Comparison of ENCODE assay signal across 28 mouse cellular contexts in genomic region chr16:23784021-23784897, GRCm38 (mm10).
DNase-seq lines count a peak whose midpoint lies in the region; ATAC-seq and TF ChIP-seq lines count a peak whose summit lies in the region.
"Had no signal": no experiment of that assay in that cellular context is flagged by ENCODE, and none has a peak within 500 bp of the region (broad histone marks: within the 10 kb centered on the region; RNA-seq: fewer than 3 reads in every experiment).

No protein-coding gene starts in this region.

- DNase-seq in forebrain, embryonic 14.5 days (ENCODE audit: low spot score): peak; percentile 29
- no peak for DNase-seq in forebrain, embryonic 10.5 days (ENCODE audit: extremely low spot score, low spot score)
- DNase-seq in lung, embryonic 14.5 days: peak; percentile 78
- no peak for DNase-seq in lung, postnatal 14 days
- DNase-seq in adrenal gland, adult 8-10 months: peak; percentile 32
- DNase-seq in adrenal gland, postnatal 25 days: peak; percentile 18
- DNase-seq: cerebellum, adult 8-10 months; embryo, embryonic 11 days; gastrocnemius, postnatal 14 days; kidney, adult 2 months; kidney, postnatal 14 days; midbrain, embryonic 14.5 days; right cerebral cortex, postnatal 4 days; thymus, adult 18-20 months; thymus, postnatal 25 days had no signal

- no peak overlapping the region for H3K4me2 ChIP-seq in forebrain, embryonic 14.5 days (ENCODE audit: low read length)
- H3K4me2 ChIP-seq in lung, embryonic 14.5 days: no peak overlapping the region
- no peak overlapping the region for H3K4me2 ChIP-seq in midbrain, embryonic 13.5 days (replicated peaks)
- H3K4me2 ChIP-seq: forebrain, embryonic 12.5 days; heart, embryonic 15.5 days; hindbrain, embryonic 12.5 days; intestine, embryonic 15.5 days; limb, embryonic 13.5 days; liver, embryonic 11.5 days had no signal

- H3K9ac ChIP-seq in forebrain, embryonic 14.5 days (ENCODE audit: low read length): no peak overlapping the region
- H3K9ac ChIP-seq in lung, embryonic 14.5 days: no peak overlapping the region
- no peak overlapping the region for H3K9ac ChIP-seq in midbrain, embryonic 13.5 days (replicated peaks)
- H3K9ac ChIP-seq: forebrain, embryonic 12.5 days; heart, embryonic 15.5 days; hindbrain, embryonic 12.5 days; intestine, embryonic 15.5 days; limb, embryonic 13.5 days had no signal

- no peak for ATAC-seq in forebrain, embryonic 14.5 days
- peak; percentile 54; the same call in 1 of the 2 replicates for ATAC-seq in lung, embryonic 14.5 days (ENCODE audit: insufficient read depth)
- no peak for ATAC-seq in midbrain, embryonic 13.5 days
- ATAC-seq: CD4-positive, CD25-positive, alpha-beta regulatory T cell, adult 4 months; hindbrain, postnatal 0 days; intestine, embryonic 15.5 days had no signal

- no peaks in the 10 kb centered on the region for H3K36me3 ChIP-seq in forebrain, embryonic 14.5 days (ENCODE audit: control insufficient read depth, insufficient read depth, low read length)
- H3K36me3 ChIP-seq in forebrain, embryonic 10.5 days (replicated peaks): no peaks in the 10 kb centered on the region
- H3K36me3 ChIP-seq in lung, embryonic 14.5 days (ENCODE audit: insufficient read depth): no peaks in the 10 kb centered on the region
- no peaks in the 10 kb centered on the region for H3K36me3 ChIP-seq in midbrain, embryonic 13.5 days
- H3K36me3 ChIP-seq: forebrain, embryonic 12.5 days; heart, embryonic 10.5 days; heart, embryonic 15.5 days; hindbrain, embryonic 12.5 days; intestine, embryonic 15.5 days; limb, embryonic 13.5 days had no signal

- H3K9me3 ChIP-seq in forebrain, embryonic 14.5 days (replicated peaks; ENCODE audit: control insufficient read depth, low read length): no peaks in the 10 kb centered on the region
- no peaks in the 10 kb centered on the region for H3K9me3 ChIP-seq in forebrain, embryonic 10.5 days
- no peaks in the 10 kb centered on the region for H3K9me3 ChIP-seq in lung, embryonic 14.5 days (ENCODE audit: low read depth, low read length)
- no peaks in the 10 kb centered on the region for H3K9me3 ChIP-seq in midbrain, embryonic 13.5 days
- H3K9me3 ChIP-seq: forebrain, embryonic 12.5 days; heart, embryonic 10.5 days; heart, embryonic 15.5 days; hindbrain, embryonic 12.5 days; intestine, embryonic 15.5 days; limb, embryonic 13.5 days had no signal

- H3K27ac ChIP-seq in forebrain, embryonic 14.5 days (ENCODE audit: low read depth, low read length): no peak overlapping the region
- H3K27ac ChIP-seq in forebrain, embryonic 10.5 days: no peak overlapping the region
- 0 out of 2 replicates have a peak overlapping the region, but pooled peaks have one; percentile 20 for H3K27ac ChIP-seq in lung, embryonic 14.5 days (ENCODE audit: low read depth)
- no peak overlapping the region for H3K27ac ChIP-seq in midbrain, embryonic 13.5 days
- H3K27ac ChIP-seq: forebrain, embryonic 12.5 days; heart, embryonic 10.5 days; heart, embryonic 15.5 days; hindbrain, embryonic 12.5 days; hindbrain, postnatal 0 days; intestine, embryonic 15.5 days; limb, embryonic 13.5 days; macrophage; stomach, postnatal 0 days had no signal

- H3K27me3 ChIP-seq in forebrain, embryonic 14.5 days (replicated peaks; ENCODE audit: control insufficient read depth, insufficient read depth, low read length): no peaks in the 10 kb centered on the region
- no peaks in the 10 kb centered on the region for H3K27me3 ChIP-seq in forebrain, embryonic 10.5 days (ENCODE audit: poor library complexity, severe bottlenecking)
- H3K27me3 ChIP-seq in lung, embryonic 14.5 days (ENCODE audit: insufficient read depth, low read length): no peaks in the 10 kb centered on the region
- H3K27me3 ChIP-seq in midbrain, embryonic 13.5 days: no peaks in the 10 kb centered on the region
- H3K27me3 ChIP-seq: forebrain, embryonic 12.5 days; heart, embryonic 15.5 days; hindbrain, embryonic 12.5 days; intestine, embryonic 15.5 days; limb, embryonic 13.5 days had no signal

- WGBS in forebrain, embryonic 14.5 days: 71% methylated on average over 6 of the region's 6 CpGs
- 87% methylated on average over 6 of the region's 6 CpGs for WGBS in forebrain, embryonic 10.5 days
- WGBS in lung, embryonic 14.5 days: 28% methylated on average over 6 of the region's 6 CpGs
- WGBS in midbrain, embryonic 13.5 days: 86% methylated on average over 6 of the region's 6 CpGs

- TF ChIP-seq CTCF in lung, embryonic 14.5 days (IDR thresholded peaks at IDR 0.05; ENCODE audit: low read depth): no peak

- no peak overlapping the region for H3K4me3 ChIP-seq in forebrain, embryonic 14.5 days (ENCODE audit: low read depth, low read length)
- H3K4me3 ChIP-seq in forebrain, embryonic 10.5 days: no peak overlapping the region
- no peak overlapping the region for H3K4me3 ChIP-seq in lung, embryonic 14.5 days (ENCODE audit: low read depth, low read length)
- H3K4me3 ChIP-seq in midbrain, embryonic 13.5 days (replicated peaks): no peak overlapping the region
- H3K4me3 ChIP-seq: erythroblast, embryonic 14.5 days; forebrain, embryonic 12.5 days; heart, embryonic 10.5 days; heart, embryonic 15.5 days; hindbrain, embryonic 12.5 days; intestine, embryonic 15.5 days; limb, embryonic 13.5 days had no signal

- no peaks in the 10 kb centered on the region for H3K4me1 ChIP-seq in forebrain, embryonic 14.5 days (ENCODE audit: control insufficient read depth, insufficient read depth, low read length)
- 0 out of 2 replicates have a peak, but pooled peaks cover 5% of the 10 kb centered on the region for H3K4me1 ChIP-seq in forebrain, embryonic 10.5 days
- H3K4me1 ChIP-seq in lung, embryonic 14.5 days (ENCODE audit: insufficient read depth): no peaks in the 10 kb centered on the region
- no peaks in the 10 kb centered on the region for H3K4me1 ChIP-seq in midbrain, embryonic 13.5 days (replicated peaks)
- H3K4me1 ChIP-seq: forebrain, embryonic 12.5 days; heart, embryonic 10.5 days; heart, embryonic 15.5 days; hindbrain, embryonic 12.5 days had no signal

Comparison
In these comparisons a context has a peak if more than half of its experiments do, and no peak if none do; other contexts are left out.
1. DNase-seq: peak in forebrain, embryonic 14.5 days (single experiment), lung, embryonic 14.5 days (single experiment), adrenal gland, adult 8-10 months (single experiment) and adrenal gland, postnatal 25 days (single experiment); none in forebrain, embryonic 10.5 days (single experiment) and lung, postnatal 14 days (single experiment).